Mouse (Mus musculus): ENCODE results near the gene Dscaml1.

GRCm38 (mm10) chr9:45791456-45792142 lies 365.2 kb downstream of the Dscaml1 start:
- TF ChIP-seq MAFK (IDR thresholded peaks at IDR 0.05; ENCODE audit: insufficient read depth, low read depth, low read length) (no peak), ZC3H11A (IDR thresholded peaks at IDR 0.05; ENCODE audit: borderline replicate concordance, low read depth, low read length) (no peak)

Measured in ES-E14 (cell line).